Mouse (Mus musculus) layer of hippocampus, postnatal 36 days (tissue): ENCODE results near the gene Rev3l. TPM values are rescaled to one million over a fixed set of nuclear protein-coding genes. Genes with fewer than 3 reads are reported as not detected.

Source experiments
- DNase-seq, 2 experiments: peaks; one replicate each; pipeline ENCODE4 v3.0.0; 2022
- total RNA-seq, 2 experiments: library from RNA; stranded (reverse); gene quantifications; 2 replicates each; pipeline ENCODE4 v1.2.3; 2021

Gene Rev3l
- 10 to 100 TPM; 37.3 to 44.2 TPM for total RNA-seq

DNA sequence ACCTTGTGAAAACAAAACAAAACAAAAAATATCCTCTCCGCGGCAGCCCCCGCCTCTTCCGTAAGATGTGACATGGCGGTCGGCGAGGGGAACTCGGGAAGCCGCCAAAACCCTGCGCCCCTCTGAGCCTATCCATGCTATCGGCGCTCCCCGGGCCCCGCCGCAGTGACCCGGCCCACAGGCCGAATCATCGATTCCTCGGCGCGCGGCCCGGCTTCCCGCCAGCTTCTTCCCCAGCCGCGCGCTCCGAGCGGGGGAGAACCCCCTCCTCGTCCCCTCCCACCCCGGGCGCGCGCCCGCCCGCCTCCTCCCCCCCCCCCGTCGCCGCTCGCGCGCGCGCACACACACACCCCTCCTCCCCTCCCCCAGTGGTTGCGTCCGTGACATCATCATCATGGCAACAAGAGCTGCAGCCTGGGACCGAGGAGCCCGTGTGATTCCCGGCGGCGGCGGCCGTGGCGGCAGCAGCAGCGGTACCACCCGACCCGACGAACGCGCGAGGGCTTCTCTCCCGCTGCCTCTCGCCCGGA is at the start of gene Rev3l:
TSS of gene Rev3l (plus strand) at position 383 of the 530 bp plus-strand sequence.
- DNase-seq: peak; percentile 87 to 89

DNA sequence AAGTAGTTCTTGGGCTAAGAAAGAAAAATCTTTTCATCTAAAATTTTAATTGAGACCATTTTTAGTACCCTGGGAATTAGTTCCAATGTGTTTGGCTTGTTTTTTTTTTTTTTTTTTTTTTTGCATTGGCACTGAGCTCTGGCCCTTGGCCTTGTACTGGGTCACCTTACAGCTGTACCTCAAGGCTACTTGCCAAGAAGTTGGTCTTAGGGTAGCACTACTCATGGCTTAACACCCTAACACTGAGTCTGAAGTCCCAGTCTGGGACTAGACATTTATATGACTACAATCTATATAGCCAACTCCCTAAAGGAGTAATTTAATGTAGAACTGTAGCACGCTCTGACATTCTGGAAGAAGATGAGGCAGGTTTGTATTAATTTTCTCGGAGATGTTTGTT is 49.4 kb upstream of the Rev3l start:
- DNase-seq: no peak

DNA sequence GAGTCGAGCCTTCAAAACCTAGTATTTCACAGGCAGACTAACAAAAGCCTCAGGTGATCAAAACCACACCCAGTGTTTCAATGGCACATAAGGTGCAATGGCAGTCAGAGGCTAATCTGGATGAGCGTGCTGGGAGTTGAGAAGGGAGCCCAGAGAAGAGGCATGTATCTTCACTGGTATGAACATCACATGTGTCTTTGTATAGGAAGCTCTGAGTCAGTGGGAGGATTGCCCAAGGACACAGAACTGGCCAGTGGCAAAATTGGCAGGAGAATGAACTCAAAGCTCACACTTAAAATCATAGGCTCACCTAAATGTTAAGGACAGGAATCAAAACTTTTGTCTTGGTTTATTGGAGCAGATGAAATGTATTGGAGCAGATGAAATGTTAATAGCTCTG is 48.4 kb upstream of the Rev3l start:
- DNase-seq: no peak

DNA sequence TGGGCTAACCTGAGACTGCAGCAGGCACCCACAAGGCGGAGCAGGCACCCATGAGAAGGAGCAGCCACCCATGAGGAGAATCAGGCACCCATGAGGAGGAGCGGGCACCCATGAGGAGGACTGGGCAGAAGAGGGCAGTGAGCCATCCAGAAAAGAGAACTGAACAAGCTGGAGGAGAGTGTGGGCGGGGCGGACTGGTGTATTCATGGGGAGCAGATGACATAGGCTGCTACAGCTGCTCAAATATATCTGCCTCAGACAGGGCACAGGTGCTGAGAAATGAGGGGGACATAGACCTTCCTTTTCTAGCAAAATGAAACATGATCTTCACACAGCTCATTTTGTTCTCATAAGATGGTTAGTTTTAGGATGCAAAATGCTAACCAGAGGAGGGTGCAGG is 45.1 kb upstream of the Rev3l start:
- peak; percentile 12 to 13 for DNase-seq

DNA sequence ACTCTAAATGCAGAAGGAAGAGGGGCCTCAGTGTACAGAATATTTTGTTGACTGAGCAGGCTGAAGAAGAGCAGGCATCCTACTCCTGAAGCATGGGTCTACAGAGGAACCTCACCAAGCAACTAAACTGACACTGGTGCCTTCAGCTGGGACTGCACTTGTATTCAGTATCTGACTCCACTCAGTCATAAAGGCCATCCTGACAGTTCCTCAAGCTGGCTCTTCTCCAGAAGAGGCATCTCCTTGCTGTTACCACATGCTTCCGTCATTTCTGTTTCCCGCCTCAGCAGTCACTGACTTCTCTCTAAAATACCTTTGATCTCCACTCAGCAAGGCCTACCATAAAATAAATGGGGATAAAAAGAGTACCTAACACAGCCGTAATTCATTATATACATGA is 44.1 kb upstream of the Rev3l start:
- DNase-seq: no peak

DNA sequence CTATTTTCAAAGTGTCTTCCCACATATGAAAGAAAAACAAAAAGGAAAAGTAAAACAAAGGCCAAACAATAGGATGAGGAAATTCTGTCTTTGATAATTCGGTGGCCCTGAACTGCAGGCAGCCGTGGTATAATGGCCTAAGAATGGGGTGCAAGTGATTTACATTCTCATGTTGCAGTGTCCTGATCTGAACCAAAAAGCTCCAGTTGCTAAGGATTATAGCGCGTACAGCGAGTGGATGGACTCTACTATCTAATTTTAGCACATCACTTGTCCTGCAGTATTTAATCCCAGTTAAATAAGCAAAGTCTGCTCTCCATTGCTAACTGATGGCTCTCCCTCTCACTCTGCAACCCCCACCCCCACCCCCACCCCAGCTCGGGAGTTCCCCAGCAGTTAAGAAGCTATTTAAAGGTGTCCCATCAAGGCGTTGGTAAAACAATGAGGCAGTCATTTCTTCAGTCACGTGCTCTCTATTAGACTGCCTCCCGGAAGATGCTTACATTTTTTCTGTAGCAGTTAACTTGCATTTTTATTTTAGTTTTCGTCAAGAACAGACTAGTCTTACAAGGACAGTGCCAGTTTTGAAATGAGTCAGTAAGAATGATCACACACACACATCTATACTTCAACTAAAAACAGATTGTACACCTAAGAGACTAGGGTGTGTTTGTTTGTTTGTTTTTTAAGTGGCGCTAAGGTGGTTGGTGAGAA is 40.4 kb upstream of the Rev3l start:
- no peak for DNase-seq

DNA sequence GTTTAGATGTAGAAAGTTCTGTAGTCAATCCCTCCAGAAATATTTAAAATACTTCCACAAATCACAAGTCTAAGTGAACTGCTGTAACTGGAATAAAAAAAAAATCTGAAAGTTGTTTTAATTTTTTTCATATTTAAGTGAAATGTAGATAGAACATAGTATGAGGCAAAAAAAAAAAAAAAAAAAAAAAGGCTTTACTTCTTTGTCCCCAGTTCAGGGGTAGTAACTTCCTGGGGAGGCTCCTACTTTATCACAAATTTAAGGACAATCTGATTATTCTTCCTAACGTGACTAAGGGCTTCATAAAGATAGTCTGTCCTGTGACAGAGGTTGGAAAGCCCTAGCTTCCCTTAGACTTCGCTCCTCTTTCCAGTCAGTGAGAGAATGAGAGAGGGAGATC is 39.8 kb upstream of the Rev3l start:
- DNase-seq: no peak

DNA sequence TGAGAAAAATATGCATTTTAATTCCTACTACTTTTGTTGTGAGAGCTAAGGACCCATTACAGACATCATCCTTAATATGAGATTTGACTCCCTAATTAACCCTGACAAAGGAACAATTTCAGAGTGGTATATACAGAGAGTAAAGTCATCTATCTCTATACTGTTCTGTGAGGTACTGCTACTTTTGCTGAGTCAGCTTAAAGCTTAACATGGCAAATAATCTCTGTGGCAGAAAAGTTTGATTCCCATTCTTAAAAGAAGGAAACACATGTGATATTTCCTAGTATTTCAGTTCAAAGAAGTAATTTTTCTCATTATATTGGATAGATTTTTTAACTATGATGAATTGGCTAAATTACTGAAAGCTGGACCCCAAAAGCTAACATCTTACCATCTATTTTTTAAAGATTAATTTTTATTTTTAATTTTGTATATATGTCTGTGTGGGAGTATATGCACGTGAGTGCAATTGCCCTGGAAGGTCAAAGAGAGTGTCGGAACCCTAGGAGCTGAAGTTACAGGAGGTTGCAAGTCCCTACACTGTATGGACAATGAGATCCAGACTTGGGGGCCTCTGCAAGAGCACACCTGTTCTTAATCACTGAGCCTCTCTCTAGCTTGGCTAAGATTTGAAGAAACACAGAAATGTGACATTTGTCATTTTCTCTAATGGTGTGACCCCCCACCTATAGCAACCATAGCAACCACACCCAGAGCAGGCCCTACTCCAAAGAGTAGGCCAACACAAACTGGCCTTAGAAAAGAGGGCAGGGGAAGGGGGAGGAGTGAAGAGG is 24.0 kb upstream of the Rev3l start:
- DNase-seq: no peak

DNA sequence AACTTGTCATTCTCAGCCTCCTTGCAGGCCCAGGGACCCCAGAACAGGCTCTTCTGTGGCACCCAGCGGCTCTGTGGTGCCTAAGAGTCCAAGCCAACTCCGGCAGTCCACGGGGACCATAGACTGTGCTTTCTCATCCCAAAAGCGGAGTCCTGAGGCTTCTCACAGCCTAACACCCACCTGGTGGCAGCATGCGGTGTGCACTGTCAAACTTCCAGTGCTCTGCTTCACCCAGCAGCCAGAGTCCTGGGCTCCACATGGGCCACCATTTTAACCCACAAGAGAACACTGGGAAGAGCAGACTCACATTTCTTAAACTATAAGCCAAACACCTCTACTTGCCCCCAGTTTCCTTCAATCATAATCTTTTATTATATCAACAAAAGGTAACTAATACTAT is 15.0 kb upstream of the Rev3l start:
- no peak for DNase-seq

DNA sequence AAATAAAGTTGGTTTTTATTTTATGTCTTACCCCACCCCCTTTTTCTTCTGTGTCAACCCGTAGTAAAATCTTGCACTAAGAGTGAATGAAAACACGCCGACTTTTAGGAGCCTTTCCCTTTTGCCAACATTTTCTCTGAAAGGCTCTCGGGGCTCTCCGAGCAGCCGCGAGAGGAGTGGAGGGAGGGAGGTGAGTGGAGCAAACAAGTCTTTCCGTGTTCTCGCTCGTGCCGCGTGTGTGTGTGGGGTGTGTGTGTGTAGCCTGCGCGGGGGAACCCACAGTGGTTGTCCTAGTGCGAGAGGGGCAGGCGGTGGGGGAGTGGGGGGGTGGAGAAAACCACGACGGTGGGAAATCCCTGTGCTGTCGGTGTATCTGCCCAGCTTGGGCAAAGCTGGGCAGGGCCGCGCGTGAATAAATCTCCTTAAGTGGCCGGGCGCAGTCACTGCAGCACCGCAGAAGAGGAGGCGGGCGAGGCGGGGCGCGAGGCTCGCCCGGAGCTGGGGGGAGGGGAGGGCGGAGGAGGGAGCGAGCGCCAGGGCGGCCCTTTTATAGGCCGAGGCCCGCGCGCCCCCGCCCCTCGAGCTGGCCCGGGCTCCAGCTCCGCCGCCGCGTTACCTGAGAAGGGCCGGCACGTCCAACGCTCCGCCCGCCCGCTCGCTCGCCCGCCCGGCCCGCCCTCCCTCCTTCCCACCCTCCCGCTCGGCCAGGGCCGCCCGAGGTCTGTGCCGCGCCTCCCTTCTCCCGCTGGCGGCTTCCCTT is 762 bp upstream of the Rev3l start:
- DNase-seq: peak; percentile 85 to 87

DNA sequence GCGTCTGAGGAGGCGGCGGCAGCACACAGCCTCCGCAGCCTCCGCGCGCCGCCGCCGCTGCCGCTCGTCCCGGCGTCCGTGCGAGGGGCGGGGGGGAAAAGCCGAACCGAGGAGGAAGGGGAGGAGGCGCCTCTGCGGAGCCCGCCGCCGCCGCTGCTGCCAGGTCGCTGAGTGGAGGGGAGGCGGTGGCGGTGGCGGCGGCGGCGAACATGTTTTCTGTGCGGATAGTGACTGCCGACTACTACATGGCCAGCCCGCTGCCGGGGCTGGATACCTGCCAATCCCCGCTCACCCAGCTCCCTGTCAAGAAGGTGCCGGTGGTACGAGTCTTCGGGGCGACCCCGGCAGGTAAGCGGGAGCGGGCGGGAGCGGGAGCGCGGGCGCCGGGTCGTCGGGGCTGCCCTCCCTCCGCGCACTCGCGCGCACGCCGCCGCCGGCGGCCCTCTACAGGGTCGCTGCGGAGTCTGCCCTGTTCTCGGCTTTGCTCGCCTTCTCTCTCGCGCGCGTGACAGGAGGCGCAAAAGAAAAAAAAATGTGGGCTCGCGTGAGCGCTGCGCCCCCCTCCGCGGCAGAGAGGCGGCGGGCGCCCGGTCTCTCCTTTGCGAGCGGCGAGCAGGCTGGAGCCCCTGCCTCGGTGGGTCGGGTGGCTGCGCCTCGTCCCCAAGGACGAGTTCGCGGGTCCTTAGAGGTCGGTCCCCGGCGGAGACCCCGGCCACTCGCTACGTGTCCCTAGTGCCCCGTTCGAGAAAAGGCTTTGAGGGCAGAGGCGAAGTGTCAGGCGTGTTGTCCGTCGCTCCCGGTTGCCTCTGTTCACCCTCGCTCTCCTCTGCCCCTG is 565 bp downstream of the Rev3l start:
- DNase-seq: peak; percentile 74

DNA sequence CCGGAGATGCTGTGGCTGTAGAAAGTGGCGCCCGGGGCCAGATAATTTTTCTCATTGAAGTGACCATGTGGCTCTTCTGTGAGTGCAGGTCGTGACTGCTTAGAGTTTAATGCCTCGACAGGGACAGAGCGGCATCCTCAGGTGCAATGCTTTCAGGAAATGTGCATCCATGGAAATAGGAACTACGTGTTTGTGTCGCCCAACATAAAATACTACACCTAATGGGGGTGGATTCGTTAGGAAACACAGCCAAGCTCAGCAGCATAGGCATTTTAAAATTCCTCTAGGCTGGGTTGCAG is 1.1 kb downstream of the Rev3l start:
- no peak for DNase-seq

DNA sequence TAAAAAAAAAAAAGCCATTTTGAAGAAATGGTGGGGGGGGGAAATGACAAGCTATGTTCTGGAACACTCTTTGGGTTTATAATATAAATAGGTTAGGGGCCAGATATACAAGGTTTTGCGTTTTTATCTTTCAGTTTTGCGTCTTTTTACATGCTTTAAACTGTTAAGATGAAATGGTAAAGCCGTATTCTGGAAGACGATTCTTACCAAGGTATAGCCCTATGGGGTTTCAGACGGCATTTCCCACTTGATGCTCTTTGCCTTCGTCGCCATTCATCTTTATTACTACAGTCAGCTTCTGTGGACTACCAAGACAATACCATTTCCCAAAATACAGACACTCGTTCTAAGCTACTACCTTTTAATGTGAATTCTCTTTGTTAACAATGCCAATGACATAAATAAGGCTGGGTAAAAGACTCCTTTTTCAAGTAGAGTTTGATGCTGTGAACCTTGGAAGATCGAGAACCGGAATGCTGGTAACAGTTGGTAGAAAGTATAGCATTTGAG is 1.6 kb downstream of the Rev3l start:
- no peak for DNase-seq

DNA sequence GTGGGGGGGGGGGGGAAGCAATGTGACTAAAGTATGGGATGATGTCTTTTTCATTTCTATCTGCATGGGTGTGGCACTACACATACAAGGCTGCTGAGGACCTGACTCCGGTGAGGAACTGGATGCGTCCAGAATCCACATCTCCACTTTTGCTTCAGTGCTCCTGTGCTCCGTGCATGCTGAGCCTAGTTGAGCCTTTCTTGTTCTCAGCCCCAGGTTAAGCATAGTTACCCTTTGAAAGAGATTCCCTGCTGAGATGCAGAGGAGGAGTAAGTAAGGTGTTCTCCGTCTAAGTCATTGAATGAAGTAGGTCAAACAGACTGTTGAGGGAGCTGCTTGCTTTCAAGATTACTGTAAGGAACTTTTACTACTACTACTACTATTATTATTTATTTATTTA is 4.3 kb downstream of the Rev3l start:
- DNase-seq: no peak

DNA sequence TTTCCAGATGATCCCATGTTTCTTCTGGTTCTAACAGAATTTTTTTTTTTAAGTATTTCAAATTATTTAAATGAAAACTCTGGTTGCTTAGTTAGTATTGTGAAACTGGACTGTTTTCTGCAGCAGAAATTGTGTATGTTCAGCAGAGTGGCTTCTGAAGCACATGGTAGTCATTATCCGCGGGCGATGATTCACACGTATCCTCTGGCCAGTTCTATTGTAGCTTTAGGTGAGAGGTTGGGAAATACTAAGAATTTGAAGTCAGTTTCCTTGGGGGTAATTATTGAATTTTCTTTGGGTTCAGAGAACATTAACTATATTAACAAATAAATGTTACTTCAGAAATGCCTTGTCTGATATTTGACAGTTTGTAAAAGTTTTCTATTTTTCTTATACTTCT is 10.1 kb downstream of the Rev3l start:
- no peak for DNase-seq

DNA sequence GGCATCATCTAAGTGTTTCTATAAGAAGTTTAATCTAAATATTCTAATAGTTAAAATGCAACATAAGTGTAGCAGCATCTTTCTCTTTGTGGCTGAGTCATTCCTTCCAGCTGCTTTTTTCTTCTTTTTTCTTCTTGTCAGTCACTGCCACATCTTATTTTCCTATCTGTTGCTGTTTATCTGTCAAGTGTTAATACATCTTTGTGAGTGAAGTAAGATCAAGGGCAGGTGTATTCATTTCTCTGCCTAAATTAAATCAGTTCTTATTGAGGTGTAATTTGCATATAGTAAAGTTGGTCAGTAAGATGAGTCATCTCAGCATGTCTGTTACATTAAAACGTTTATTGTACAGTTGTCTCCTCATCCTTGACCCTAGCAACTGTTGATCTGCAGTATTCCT is 32.8 kb downstream of the Rev3l start:
- no peak for DNase-seq

DNA sequence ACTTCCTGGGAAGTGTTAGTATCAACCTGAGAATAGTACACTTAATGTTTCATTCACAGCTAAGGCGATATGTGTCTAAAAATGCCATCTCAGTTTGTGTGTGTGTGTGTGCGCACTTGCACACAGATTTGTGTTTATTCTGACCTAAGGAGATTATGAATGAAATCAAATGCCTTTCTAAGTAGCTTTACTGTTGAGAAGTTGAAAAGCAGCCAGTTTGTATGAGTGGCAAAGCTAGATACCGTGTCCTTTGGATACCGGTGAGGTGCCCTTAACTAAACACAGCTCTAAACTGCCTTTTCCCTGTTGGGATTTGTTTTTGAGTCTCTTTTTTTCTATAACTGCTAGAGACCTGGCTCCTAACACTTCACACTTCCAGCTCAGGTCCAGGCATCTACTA is 34.8 kb downstream of the Rev3l start:
- no peak for DNase-seq

DNA sequence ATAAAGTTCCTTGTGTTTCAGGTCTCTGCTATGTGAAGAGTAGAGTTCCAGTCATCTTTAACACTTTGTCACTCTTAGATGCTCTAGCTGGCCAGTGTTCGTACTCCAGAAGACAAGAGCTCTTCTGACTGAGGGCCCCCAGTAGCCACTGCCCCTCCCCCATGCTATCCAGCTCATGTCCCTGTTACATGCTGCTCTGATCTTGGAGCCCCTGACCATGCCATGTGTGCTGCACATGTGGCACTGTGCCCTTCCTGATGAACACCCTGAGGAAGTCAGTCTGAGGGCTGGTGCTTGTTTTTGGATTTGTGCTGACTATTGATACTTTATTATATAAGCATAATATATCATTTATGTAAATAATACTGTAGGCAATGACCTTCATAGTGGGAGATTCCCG is 40.3 kb downstream of the Rev3l start:
- DNase-seq: no peak

DNA sequence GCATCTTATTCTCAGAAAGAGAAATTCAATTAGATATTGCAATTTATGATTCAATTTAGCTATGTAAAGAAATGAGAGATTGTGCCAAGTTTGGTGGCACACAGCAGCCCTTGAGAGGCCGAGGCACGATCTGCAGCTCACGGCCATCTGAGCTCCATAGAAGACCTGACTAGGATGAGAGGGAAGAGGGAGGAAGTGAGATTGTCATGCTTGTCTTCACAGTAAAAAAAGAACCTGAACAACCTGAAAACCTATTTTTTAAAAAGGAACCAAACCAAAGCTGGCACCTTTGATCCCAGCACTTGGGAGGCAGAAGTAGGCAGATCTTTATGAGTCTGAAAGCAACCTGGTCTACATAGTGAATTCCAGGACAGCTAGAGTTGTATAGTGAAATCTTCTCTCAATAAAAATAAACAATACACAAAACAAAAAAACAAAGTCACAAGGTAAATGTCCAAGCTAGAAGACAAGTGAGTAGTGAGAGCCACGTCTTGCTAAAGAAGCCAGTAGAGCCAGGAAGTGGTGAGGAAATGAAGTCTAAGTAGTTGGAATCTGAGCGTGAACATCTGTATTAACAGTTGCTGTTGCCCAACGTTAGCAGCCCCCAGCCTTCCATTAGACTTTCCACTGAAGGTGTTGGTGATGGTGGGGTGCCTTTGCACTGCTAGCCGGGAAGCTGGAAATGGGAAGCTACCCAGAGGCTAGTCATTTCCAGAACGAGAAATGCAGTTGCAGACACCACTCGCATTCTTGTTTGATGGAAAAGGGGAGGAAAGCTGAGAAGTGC is 42.2 kb downstream of the Rev3l start:
- no peak for DNase-seq

DNA sequence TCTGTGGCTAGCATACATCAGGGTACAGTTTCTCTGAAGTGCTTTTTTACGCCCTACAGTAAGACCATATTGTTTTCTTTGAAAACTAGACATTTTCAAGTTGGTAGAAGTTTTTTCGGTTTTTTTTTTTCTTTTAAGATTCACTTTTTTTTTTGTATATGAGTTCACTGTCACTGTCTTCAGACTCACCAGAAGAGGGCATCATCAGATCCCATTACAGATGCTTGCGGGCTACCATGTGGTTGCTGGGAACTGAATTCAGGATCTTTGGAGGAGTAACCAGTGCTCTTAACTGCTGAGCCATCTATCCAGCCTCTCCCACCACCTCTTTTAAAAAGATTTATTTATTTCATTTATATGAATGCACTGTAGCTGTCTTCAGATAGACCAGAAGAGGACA is 45.0 kb downstream of the Rev3l start:
- DNase-seq: no peak

DNA sequence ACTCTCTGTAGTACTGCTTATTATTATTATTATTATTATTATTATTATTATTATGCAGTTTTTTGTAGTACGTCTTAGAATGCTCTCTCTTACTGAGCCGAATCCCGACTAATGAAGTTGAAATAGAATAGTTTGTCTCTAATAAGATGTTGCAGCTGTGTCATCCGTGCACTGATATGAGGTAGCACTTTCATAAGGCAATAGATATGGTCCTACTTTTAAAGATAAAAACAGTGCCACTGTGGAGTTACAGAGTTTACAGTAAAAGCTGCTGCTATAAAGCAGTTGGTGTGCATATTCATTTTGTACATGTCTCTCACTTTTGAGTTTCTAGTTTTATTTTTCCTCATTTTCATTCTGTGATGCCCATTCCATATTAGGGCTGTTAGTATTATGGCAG is 46.4 kb downstream of the Rev3l start:
- no peak for DNase-seq
